Mouse (Mus musculus) c-Kit-positive CD71-negative TER-119-negative erythroid progenitor cells, embryonic 14.5 days (primary cell): ENCODE data around the gene Fbxw11.

ENCODE experiments used
- DNase-seq: peaks from one replicate; pipeline ENCODE4 v3.0.0-alpha.2; 2013; ENCODE audit warnings: low read depth

Fbxw11 gene

GRCm38 (mm10) chr11:32751863-32752594, 109.5 kb downstream of the Fbxw11 start:
- DNase-seq, result no peak

GRCm38 (mm10) chr11:32752595-32752885, 110.0 kb downstream of the Fbxw11 start:
- no peak for DNase-seq

DNA sequence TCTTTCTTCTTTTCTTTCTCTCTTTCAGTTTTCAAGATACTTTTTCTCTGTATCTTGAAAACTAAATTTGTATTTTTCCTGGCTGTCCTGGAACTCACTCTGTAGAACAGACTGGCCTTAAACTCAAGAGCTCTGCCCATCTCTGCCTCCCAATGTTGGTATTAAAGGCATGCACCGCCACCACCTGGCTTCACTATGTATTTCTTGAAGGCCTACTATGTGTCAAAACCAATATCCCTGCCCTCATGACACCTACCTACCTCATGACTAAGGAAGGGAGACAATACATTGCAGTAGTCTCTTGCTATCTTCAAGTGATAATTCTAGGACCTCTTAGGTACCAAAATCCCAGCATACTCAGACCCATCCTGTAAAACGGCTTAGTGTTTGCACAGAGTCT, 110.8 kb downstream of the Fbxw11 start:
- no peak for DNase-seq

DNA sequence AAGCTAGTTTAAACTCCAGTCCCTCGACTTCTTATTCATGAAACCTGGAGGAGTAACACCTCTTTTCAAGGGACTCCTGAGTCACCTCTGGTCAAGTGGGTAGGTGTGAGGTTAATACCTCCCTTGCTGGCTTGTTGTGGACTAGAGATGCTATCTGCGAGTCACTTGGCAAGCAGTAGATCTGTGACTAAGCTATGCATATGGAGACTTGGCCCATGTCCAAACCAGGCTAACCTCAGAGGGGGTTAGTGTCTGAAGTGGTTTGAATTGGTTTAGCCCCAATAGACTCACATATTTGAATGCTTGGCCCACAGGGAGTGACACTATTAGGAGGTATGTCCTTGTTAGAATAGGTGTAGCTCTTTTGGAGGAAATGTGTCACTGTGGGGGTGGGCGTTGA, 120.2 kb downstream of the Fbxw11 start:
- DNase-seq, result peak; percentile 14

GRCm38 (mm10) chr11:32767496-32768230, 125.1 kb downstream of the Fbxw11 start:
- DNase-seq, result no peak

- no peak for DNase-seq
Observed at GRCm38 (mm10) chr11:32768642-32769343, 126.3 kb downstream of the Fbxw11 start.

- no peak for DNase-seq
Observed at GRCm38 (mm10) chr11:32780747-32781536, 138.4 kb downstream of the Fbxw11 start.

- no peak for DNase-seq
Observed at GRCm38 (mm10) chr11:32781633-32782404, 139.3 kb downstream of the Fbxw11 start.

GRCm38 (mm10) chr11:32782724-32783123, 140.2 kb downstream of the Fbxw11 start:
- no peak for DNase-seq

DNA sequence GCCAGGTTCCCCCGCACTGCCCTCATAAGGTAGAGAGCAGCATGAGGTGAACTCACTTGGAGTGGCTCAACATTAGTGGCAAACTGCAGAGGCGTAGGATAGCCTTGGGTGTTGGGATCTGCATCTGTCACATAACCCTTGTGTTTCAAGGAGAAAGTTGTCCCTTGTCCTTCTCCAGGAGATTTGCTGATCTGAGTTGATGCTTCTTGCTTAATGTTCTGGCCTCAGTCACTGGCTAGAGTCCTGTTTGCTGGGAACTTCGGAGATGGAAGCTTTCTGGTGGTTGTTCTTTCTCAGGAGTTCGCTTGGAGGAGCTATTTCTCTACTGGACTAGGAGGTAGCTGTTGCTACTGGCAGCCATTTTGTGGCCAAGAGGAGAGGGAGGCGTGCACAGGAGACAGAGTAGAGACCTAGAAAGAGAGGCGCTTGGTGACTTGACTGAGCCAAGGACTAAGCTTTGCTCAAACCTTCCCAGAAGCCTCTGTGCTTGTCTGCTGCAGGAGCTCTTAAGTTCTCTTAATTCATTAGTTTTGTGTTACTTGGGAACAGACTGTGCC, 143.1 kb downstream of the Fbxw11 start:
- no peak for DNase-seq

DNA sequence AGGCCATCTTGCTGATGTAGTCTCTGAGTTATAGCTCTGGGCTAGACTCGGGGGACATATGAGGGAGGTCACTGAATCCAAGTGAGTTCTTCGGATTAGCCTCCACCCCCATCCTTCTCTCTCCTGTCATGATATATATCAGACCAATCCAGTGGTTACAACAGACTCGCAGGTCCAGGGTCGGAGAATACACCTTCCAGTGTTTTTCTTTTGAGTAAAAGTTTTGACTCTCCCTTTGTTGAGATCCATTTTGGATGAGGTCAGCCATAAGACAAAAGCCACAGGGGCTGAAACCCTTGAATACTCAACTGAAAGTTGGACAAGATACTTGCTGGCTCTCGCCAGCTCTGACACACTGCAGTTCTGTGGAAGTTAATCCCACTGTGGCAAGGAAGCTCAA, 143.7 kb downstream of the Fbxw11 start:
- DNase-seq, result no peak

GRCm38 (mm10) chr11:32794759-32795445, 152.4 kb downstream of the Fbxw11 start:
- no peak for DNase-seq
